Mouse (Mus musculus) ES-Bruce4 (cell line): ENCODE measurements around the gene Psmb7. TPM values are rescaled to one million over a fixed set of nuclear protein-coding genes. Genes with fewer than 3 reads are reported as not detected.
A peak's percentile ranks its signal among the peaks of the same experiment; 100 is the strongest.

Experiments
- H3K27ac ChIP-seq: 2 replicates; pipeline ENCODE4 v1.5.1; 2012; ENCODE audit warnings: low read length, inconsistent platforms; ENCODE audit not compliant: insufficient read depth
- H3K27me3 ChIP-seq: 2 replicates; pipeline ENCODE4 v1.6.1; 2012; ENCODE audit warnings: mild to moderate bottlenecking, low read length, inconsistent platforms; ENCODE audit not compliant: control insufficient read depth, poor library complexity, insufficient read depth, severe bottlenecking
- H3K36me3 ChIP-seq: 2 replicates; pipeline ENCODE4 v1.6.1; 2012; ENCODE audit warnings: inconsistent platforms, mild to moderate bottlenecking, low read length, moderate library complexity; ENCODE audit not compliant: control insufficient read depth, poor library complexity, insufficient read depth, severe bottlenecking
- H3K4me1 ChIP-seq: one replicate; pipeline ENCODE4 v1.8.1; 2011; ENCODE audit warnings: low read length; ENCODE audit not compliant: control insufficient read depth, insufficient read depth
- H3K4me3 ChIP-seq: 2 replicates; pipeline ENCODE4 v1.5.1; 2011; ENCODE audit warnings: low read depth, mild to moderate bottlenecking, low read length
- H3K9ac ChIP-seq: 2 replicates; pipeline ENCODE4 v1.6.1; 2012; ENCODE audit warnings: low read depth, mild to moderate bottlenecking, inconsistent platforms; ENCODE audit not compliant: poor library complexity, severe bottlenecking
- H3K9me3 ChIP-seq: replicated peaks from 2 replicates; pipeline ENCODE4 v1.6.1; 2012; ENCODE audit warnings: mild to moderate bottlenecking, low read length, inconsistent platforms; ENCODE audit not compliant: control insufficient read depth, poor library complexity, insufficient read depth, severe bottlenecking
- CTCF ChIP-seq: IDR thresholded peaks from one replicate; pipeline ENCODE4 v1.8.1; 2011; ENCODE audit warnings: low read depth, low read length
- EP300 ChIP-seq: IDR thresholded peaks from 2 replicates; pipeline ENCODE4 v1.6.1; 2011; ENCODE audit warnings: low read depth, low read length; ENCODE audit not compliant: insufficient read depth
- POLR2A ChIP-seq: IDR thresholded peaks from one replicate; pipeline ENCODE4 v1.8.1; 2011; ENCODE audit warnings: low read length; ENCODE audit not compliant: insufficient read depth
- polyA plus RNA-seq: library from polyadenylated mRNA; stranded (reverse); fragments of >200 nt; gene quantifications from 2 replicates; pipeline ENCODE4 v1.2.4, GENCODE M21; 2011; ENCODE audit warnings: low read depth; ENCODE audit not compliant: missing spikeins, insufficient read depth, insufficient read length

Psmb7 gene
- polyA plus RNA-seq, 1 experiment, result 306 TPM

DNA sequence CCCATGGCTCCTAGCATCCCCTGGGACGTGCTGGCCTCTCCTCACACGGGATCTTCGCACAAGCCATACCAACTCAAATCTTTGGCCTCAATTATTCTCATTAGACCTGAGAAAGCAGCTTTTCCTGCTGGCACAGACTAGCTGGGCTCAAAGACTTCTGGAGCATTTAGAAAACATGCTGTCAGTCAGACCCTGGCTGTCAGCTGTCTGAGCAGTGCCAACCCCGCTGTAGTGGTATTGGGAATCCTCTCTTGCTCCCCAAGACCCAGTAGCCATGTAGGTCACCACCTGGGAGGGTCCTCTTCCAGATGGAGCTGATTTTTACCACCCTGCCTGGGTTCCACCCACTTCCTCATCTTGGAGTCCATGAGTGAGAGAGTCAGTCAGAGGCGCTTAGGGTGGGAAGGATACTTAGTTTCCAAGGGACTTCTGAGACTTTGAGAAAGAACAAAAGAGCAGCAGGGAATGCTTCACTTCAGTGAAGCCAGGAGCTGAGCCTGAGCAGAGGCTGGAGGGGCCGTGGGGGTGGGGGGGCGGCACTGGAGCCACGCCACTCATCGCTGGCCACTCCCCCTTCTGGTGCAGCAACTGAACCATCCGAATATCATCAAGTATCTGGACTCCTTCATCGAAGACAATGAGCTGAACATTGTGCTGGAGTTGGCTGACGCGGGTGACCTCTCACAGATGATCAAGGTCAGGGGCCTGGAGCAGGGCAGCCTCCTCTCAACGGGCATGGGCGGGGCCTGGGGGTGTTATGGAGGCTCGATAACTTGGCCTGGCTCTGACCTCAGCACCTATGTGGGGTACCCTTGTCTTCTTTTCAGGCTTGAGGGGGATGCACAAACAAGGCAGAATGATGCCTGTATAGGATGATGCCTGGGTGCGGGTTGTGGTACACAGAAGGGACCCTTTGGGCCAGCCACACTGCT, 83.3 kb downstream of the Psmb7 start:
- TF ChIP-seq EP300, result no peak
- no peak for TF ChIP-seq CTCF
- TF ChIP-seq POLR2A, result no peak
- H3K27ac ChIP-seq, result 0 out of 2 replicates have a peak overlapping the region, but pooled peaks have one; percentile 30

GRCm38 (mm10) chr2:38556721-38557120, 87.2 kb downstream of the Psmb7 start:
- no peak overlapping the region for H3K4me3 ChIP-seq
- no peaks in the 10 kb centered on the region for H3K9me3 ChIP-seq
- TF ChIP-seq POLR2A (no peak), CTCF (no peak), EP300 (no peak)
- H3K36me3 ChIP-seq, result 0 out of 2 replicates have a peak, but pooled peaks cover 2% of the 10 kb centered on the region
- H3K27ac ChIP-seq, result no peak overlapping the region
- no peaks in the 10 kb centered on the region for H3K27me3 ChIP-seq
- H3K4me1 ChIP-seq, result peaks cover 22% of the 10 kb centered on the region
- no peak overlapping the region for H3K9ac ChIP-seq

More for the DNA sequence above, 83.3 kb downstream of the Psmb7 start:
- H3K9me3 ChIP-seq, result no peaks in the 10 kb centered on the region
- no peak overlapping the region for H3K9ac ChIP-seq
- peaks cover 11% of the 10 kb centered on the region for H3K4me1 ChIP-seq
- no peaks in the 10 kb centered on the region for H3K27me3 ChIP-seq
- H3K4me3 ChIP-seq, result no peak overlapping the region
- H3K36me3 ChIP-seq, result 0 out of 2 replicates have a peak, but pooled peaks cover 2% of the 10 kb centered on the region

DNA sequence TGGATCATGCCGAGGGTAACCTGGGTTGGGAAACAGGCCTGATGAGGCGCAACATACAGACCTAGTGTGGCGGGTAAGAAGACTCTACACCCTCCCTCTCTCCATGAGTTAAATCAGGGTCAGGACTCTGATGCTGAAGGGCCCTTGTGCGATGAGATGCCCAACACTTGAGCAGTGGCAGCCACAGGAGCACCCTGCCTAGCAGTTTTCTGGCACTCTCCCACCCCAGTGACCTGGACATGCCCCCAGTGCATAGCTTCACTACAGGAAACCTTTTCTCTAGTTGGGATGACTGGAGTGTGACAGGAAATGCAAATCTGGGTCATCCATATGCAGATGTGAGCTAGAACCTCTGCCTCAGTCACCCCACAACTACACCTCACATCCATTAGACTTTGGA, 88.2 kb downstream of the Psmb7 start:
- Histone ChIP-seq H3K4me1 (peaks cover 20% of the 10 kb centered on the region), H3K27ac (no peak overlapping the region), H3K36me3 (0 out of 2 replicates have a peak, but pooled peaks cover 2% of the 10 kb centered on the region), H3K27me3 (no peaks in the 10 kb centered on the region), H3K9me3 (no peaks in the 10 kb centered on the region), H3K9ac (no peak overlapping the region), H3K4me3 (no peak overlapping the region)
- TF ChIP-seq CTCF, result no peak
- peak; percentile 81 for TF ChIP-seq EP300

- 0 out of 2 replicates have a peak, but pooled peaks cover 2% of the 10 kb centered on the region for H3K36me3 ChIP-seq
- H3K9me3 ChIP-seq, result no peaks in the 10 kb centered on the region
- H3K27me3 ChIP-seq, result no peaks in the 10 kb centered on the region
- no peak overlapping the region for H3K9ac ChIP-seq
- H3K4me1 ChIP-seq, result peaks cover 19% of the 10 kb centered on the region
- no peak overlapping the region for H3K27ac ChIP-seq
- H3K4me3 ChIP-seq, result no peak overlapping the region
- TF ChIP-seq EP300, result no peak
- TF ChIP-seq POLR2A, result no peak
- no peak for TF ChIP-seq CTCF
Observed at GRCm38 (mm10) chr2:38554226-38554995, 89.5 kb downstream of the Psmb7 start.

DNA sequence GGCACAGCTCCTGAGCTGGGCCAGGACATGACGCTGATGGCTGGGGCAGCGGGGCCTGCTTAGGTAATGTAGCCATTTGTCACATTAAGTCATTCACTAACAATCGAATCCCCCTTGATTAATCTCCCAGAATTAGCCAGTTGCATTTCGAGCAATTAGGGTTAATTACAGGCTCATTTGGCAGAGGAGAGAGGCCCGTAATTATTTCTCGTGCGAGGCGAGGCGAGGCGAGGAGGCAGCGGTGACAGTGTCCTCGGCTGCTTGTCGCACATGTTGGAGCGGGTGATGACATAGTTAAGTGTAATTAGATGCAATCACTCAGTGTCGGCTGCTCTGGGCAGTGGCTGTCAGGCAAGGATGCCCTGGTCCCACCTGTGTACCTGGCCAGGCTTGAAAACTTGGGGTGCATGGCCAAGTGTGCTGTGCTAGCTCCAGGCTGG, 91.9 kb downstream of the Psmb7 start:
- H3K9me3 ChIP-seq, result no peaks in the 10 kb centered on the region
- H3K27ac ChIP-seq, result no peak overlapping the region
- TF ChIP-seq CTCF, result no peak
- no peak for TF ChIP-seq POLR2A
- TF ChIP-seq EP300, result no peak
- no peaks in the 10 kb centered on the region for H3K27me3 ChIP-seq
- H3K4me3 ChIP-seq, result no peak overlapping the region
- H3K9ac ChIP-seq, result no peak overlapping the region
- no peaks in the 10 kb centered on the region for H3K36me3 ChIP-seq
- H3K4me1 ChIP-seq, result peaks cover 28% of the 10 kb centered on the region
